Mouse (Mus musculus) neural tube, embryonic 11.5 days (tissue): ENCODE measurements around the gene Rgs18. TPM values are rescaled to one million over a fixed set of nuclear protein-coding genes. Genes with fewer than 3 reads are reported as not detected.

Source experiments
- polyA plus RNA-seq: library from polyadenylated mRNA; unstranded; fragments of >200 nt; fragmentation: Nextera tagmentation; extraction: Ambion mirVana; gene quantifications from 2 replicates; pipeline ENCODE4 v1.2.1, GENCODE M21; 2014

Gene Rgs18
- polyA plus RNA-seq, 1 experiment from 2014 or later, result 2.7 TPM

Other genes starting within 250 kb of the Rgs18 start
- not detected in 2 replicates for gene Rgs21, start 207.8 kb downstream of the Rgs18 start, polyA plus RNA-seq